Mouse (Mus musculus): ENCODE results near the gene Prkar1b.

DNA sequence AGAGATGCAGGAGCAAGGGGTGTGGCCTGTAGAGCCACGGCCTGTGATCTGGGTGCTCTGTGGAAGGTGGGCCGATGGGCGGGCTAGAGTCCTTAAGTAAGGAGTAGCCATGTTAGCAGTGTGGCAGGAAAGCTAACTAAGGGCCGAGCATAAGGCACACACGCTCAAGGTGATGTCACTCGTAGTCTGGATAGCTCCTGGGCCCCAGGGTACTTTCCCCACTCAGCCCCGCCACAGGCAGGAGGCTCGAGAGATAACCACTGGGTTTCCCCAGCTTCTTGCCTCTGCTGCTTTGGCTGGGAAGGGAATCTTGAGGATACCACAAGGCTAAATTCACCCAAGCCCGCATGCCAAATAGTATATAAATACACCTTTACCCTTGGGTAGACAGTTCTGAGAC, 178.4 kb downstream of the Prkar1b start:
- TF ChIP-seq POLR2A (IDR thresholded peaks at IDR 0.05; ENCODE audit: insufficient read length, low read depth) (no peak), TCF12 (IDR thresholded peaks at IDR 0.05; ENCODE audit: insufficient read depth, poor library complexity, severe bottlenecking) (no peak)
